Mouse (Mus musculus) embryonic facial prominence, embryonic 13.5 days (tissue): ENCODE data around the gene Ikzf1. TPM values are rescaled to one million over a fixed set of nuclear protein-coding genes. Genes with fewer than 3 reads are reported as not detected.

ENCODE experiments used
- ATAC-seq: fragments of 200-750 bp; cut with Nextera tagmentation; 2 replicates; pipeline ENCODE4 v1.8.0; 2017; ENCODE audit warnings: low read depth; ENCODE audit not compliant: insufficient number of reproducible peaks, insufficient read depth, low FRiP score, low TSS enrichment
- H3K27ac ChIP-seq: fragments of 300-500 bp; sonication (generic); 2 replicates; pipeline ENCODE4 v1.5.1; 2015; ENCODE audit warnings: moderate library complexity, mild to moderate bottlenecking, inconsistent platforms
- H3K27me3 ChIP-seq: fragments of 300-500 bp; sonication (generic); 2 replicates; pipeline ENCODE4 v1.6.1; 2015; ENCODE audit warnings: mild to moderate bottlenecking, inconsistent platforms
- H3K36me3 ChIP-seq: fragments of 300-500 bp; sonication (generic); 2 replicates; pipeline ENCODE4 v1.6.1; 2015; ENCODE audit warnings: mild to moderate bottlenecking, inconsistent platforms
- H3K4me1 ChIP-seq: fragments of 300-500 bp; sonication (generic); 2 replicates; pipeline ENCODE4 v1.6.1; 2015; ENCODE audit warnings: inconsistent platforms
- H3K4me2 ChIP-seq: fragments of 300-500 bp; sonication (generic); 2 replicates; pipeline ENCODE4 v1.6.1; 2015; ENCODE audit warnings: moderate library complexity, mild to moderate bottlenecking, inconsistent platforms
- H3K4me3 ChIP-seq: fragments of 300-500 bp; sonication (generic); 2 replicates; pipeline ENCODE4 v1.5.1; 2015; ENCODE audit warnings: mild to moderate bottlenecking, inconsistent platforms
- H3K9ac ChIP-seq: fragments of 300-500 bp; sonication (generic); 2 replicates; pipeline ENCODE4 v1.6.1; 2015; ENCODE audit warnings: mild to moderate bottlenecking, inconsistent platforms
- H3K9me3 ChIP-seq: fragments of 300-500 bp; sonication (generic); 2 replicates; pipeline ENCODE4 v1.6.1; 2016; ENCODE audit warnings: inconsistent platforms
- WGBS: fragments of 180-500 bp; shearing (Covaris S2); methylation state at CpG from one replicate; pipeline ENCODE4 v1.1.7; 2015; ENCODE audit warnings: mixed read lengths; 5-methylcytosine and 5-hydroxymethylcytosine counted together
- polyA plus RNA-seq: library from polyadenylated mRNA; unstranded; fragments of >200 nt; fragmentation: Nextera tagmentation; extraction: Ambion mirVana; gene quantifications from 2 replicates; pipeline ENCODE4 v1.2.1, GENCODE M21; 2015

Ikzf1 gene
- polyA plus RNA-seq, 1 experiment from 2014 or later, result 1.8 TPM

DNA sequence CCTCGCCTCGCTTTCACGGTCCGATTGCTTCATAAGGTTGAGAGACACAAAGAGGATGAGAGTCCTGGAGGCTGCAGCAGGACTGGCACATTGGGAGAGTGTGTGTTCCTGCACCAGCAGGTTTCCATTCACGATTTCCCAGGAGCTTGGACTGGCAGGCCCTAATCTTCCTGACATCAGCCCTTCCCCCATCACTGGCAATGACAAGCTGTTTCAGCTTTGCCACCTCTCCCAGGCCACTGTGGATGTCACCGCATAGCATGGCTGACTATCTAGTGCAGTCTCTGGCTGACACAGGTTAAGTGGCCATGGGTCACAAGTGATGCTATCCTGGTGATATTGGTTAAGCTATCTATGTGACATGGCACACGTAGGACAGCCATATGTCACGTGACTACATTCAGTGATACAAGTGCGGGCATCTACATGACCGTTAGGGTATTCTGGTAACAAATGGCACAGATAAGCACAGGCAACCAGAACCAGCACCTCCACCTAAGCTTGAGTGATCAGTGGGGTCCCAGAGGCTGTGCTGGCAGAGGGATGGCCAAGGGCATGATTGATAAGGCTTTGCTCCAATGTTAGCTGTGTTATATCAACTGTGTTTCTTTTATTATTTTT lies 43.2 kb downstream of the Ikzf1 start:
- Histone ChIP-seq H3K4me3 (no peak overlapping the region), H3K4me2 (no peak overlapping the region), H3K27me3 (no peaks in the 10 kb centered on the region), H3K27ac (no peak overlapping the region), H3K9me3 (no peaks in the 10 kb centered on the region), H3K4me1 (no peaks in the 10 kb centered on the region), H3K36me3 (no peaks in the 10 kb centered on the region), H3K9ac (no peak overlapping the region)
- WGBS, result 90% methylated on average over 10 of the region's 10 CpGs
- no peak for ATAC-seq

DNA sequence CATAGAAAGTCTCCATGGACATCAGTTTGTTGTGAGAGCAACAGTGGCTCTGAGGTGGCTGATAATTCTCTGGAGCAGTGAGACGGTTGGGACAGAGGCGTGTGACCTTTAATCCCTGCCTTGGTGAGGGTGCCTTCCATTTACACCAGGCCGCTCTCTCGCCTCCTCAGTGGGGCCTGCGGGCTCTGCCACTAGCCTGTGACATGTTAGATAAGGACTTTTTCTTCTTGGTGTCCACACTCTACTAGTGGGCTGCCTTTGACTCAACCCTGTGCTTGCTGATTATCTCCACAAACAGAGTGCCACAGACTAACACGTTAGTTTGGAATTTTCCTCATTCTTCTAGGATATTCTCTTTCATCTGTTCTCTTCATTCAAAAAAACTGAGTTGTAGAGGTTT lies 44.4 kb downstream of the Ikzf1 start:
- Histone ChIP-seq H3K27me3 (no peaks in the 10 kb centered on the region), H3K9me3 (no peaks in the 10 kb centered on the region), H3K4me3 (no peak overlapping the region), H3K4me1 (no peaks in the 10 kb centered on the region), H3K36me3 (no peaks in the 10 kb centered on the region), H3K4me2 (no peak overlapping the region), H3K9ac (no peak overlapping the region), H3K27ac (no peak overlapping the region)
- no peak for ATAC-seq
- WGBS, result 82% methylated on average over 6 of the region's 6 CpGs

GRCm38 (mm10) chr11:11730062-11730461 lies 45.3 kb downstream of the Ikzf1 start:
- no peaks in the 10 kb centered on the region for H3K36me3 ChIP-seq
- 88% methylated on average over 1 of the region's 1 CpGs for WGBS
- no peaks in the 10 kb centered on the region for H3K9me3 ChIP-seq
- H3K4me1 ChIP-seq, result no peaks in the 10 kb centered on the region
- no peak overlapping the region for H3K4me2 ChIP-seq
- ATAC-seq, result no peak
- H3K27me3 ChIP-seq, result no peaks in the 10 kb centered on the region
- H3K27ac ChIP-seq, result no peak overlapping the region
- no peak overlapping the region for H3K9ac ChIP-seq
- no peak overlapping the region for H3K4me3 ChIP-seq

DNA sequence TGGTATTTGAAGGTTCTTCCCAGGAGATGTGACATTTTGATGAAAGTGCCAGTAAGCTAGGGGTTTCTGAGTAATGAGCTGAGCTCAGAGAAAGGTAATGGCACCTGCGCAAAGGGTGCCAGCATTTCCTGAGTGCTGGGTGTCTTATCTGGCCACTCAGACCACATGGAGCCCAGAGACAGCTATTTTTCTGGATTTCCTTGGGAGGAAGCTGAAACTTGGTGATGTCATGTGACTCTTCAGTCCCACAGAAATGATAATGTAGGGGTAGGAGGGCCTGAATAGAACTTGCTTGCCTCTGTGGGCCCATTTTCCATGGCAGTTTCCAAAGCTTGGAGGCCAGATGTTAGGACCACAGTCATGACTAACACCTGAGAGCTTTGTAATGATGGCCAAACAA lies 46.9 kb downstream of the Ikzf1 start:
- no peak overlapping the region for H3K4me2 ChIP-seq
- H3K36me3 ChIP-seq, result no peaks in the 10 kb centered on the region
- no peaks in the 10 kb centered on the region for H3K9me3 ChIP-seq
- no peak for ATAC-seq
- no peak overlapping the region for H3K9ac ChIP-seq
- WGBS, result 100% methylated on average over 1 of the region's 1 CpGs
- H3K27me3 ChIP-seq, result no peaks in the 10 kb centered on the region
- no peak overlapping the region for H3K4me3 ChIP-seq
- no peak overlapping the region for H3K27ac ChIP-seq
- no peaks in the 10 kb centered on the region for H3K4me1 ChIP-seq

GRCm38 (mm10) chr11:11732972-11733770 lies 48.4 kb downstream of the Ikzf1 start:
- H3K27ac ChIP-seq, result no peak overlapping the region
- H3K9me3 ChIP-seq, result no peaks in the 10 kb centered on the region
- H3K9ac ChIP-seq, result no peak overlapping the region

GRCm38 (mm10) chr11:11735155-11735554 lies 50.4 kb downstream of the Ikzf1 start:
- Histone ChIP-seq H3K27me3 (no peaks in the 10 kb centered on the region), H3K27ac (no peak overlapping the region), H3K9me3 (no peaks in the 10 kb centered on the region), H3K4me3 (no peak overlapping the region), H3K4me2 (no peak overlapping the region), H3K36me3 (no peaks in the 10 kb centered on the region), H3K4me1 (no peaks in the 10 kb centered on the region), H3K9ac (no peak overlapping the region)
- WGBS, result 87% methylated on average over 6 of the region's 6 CpGs
- no peak for ATAC-seq

More at GRCm38 (mm10) chr11:11732972-11733770, 48.4 kb downstream of the Ikzf1 start:
- no peak overlapping the region for H3K4me3 ChIP-seq
- H3K4me2 ChIP-seq, result no peak overlapping the region
- WGBS, result 67% methylated on average over 8 of the region's 8 CpGs
- H3K36me3 ChIP-seq, result no peaks in the 10 kb centered on the region
- no peaks in the 10 kb centered on the region for H3K4me1 ChIP-seq
- no peaks in the 10 kb centered on the region for H3K27me3 ChIP-seq
- ATAC-seq, result no peak

DNA sequence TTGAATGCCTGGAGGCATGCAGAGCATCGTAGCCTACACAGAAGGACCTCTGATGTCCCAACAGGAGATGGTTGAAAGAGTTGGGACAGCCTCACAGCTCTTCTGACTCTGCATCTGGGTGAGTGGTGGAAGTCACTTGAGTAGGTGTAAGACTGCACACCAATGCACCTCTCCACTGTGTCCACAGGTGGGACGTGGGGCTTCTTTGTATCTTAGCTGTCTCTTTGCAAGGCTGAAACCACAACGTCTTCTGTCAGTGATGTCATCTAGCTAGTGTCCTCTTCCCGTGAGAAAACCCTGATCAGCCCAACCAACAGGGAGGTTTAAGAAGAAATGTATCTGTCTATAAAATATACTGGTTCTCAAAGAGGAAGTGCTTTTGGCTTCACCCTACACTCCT lies 52.1 kb downstream of the Ikzf1 start:
- H3K9ac ChIP-seq, result no peak overlapping the region
- no peaks in the 10 kb centered on the region for H3K36me3 ChIP-seq
- H3K4me1 ChIP-seq, result no peaks in the 10 kb centered on the region
- no peaks in the 10 kb centered on the region for H3K9me3 ChIP-seq
- 78% methylated on average over 4 of the region's 4 CpGs for WGBS
- no peak overlapping the region for H3K4me3 ChIP-seq
- no peak overlapping the region for H3K27ac ChIP-seq
- H3K27me3 ChIP-seq, result no peaks in the 10 kb centered on the region
- no peak for ATAC-seq
- no peak overlapping the region for H3K4me2 ChIP-seq

DNA sequence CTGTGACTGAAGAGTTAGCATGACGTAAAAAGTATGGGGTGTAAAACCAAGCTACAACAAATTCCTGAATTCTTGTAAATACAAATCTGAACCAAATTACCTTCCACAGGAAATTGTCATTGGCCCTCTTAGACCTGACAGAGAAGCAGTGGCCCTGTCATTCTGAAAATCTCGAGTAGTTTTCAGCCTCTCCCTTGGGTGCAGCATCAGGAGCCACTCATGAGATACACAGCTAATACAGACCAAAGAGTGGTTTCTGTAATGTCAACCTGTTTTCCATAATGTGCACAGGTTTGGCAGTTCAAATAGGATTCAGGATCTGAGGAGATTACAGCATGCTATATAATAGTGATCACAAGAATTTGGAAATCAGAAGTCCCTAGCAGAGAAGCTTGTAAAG lies 52.8 kb downstream of the Ikzf1 start:
- WGBS, result 57% methylated on average over 2 of the region's 2 CpGs

GRCm38 (mm10) chr11:11739054-11739453 lies 54.3 kb downstream of the Ikzf1 start:
- Histone ChIP-seq H3K9me3 (no peaks in the 10 kb centered on the region), H3K4me2 (no peak overlapping the region), H3K27me3 (no peaks in the 10 kb centered on the region), H3K9ac (no peak overlapping the region), H3K27ac (no peak overlapping the region), H3K36me3 (no peaks in the 10 kb centered on the region), H3K4me1 (no peaks in the 10 kb centered on the region), H3K4me3 (no peak overlapping the region)
- no peak for ATAC-seq
- 89% methylated on average over 3 of the region's 3 CpGs for WGBS

More for the DNA sequence above, 52.8 kb downstream of the Ikzf1 start:
- H3K4me2 ChIP-seq, result no peak overlapping the region
- H3K36me3 ChIP-seq, result no peaks in the 10 kb centered on the region
- H3K4me3 ChIP-seq, result no peak overlapping the region
- ATAC-seq, result no peak
- H3K27ac ChIP-seq, result no peak overlapping the region
- H3K4me1 ChIP-seq, result no peaks in the 10 kb centered on the region
- H3K27me3 ChIP-seq, result no peaks in the 10 kb centered on the region
- no peak overlapping the region for H3K9ac ChIP-seq
- H3K9me3 ChIP-seq, result no peaks in the 10 kb centered on the region

DNA sequence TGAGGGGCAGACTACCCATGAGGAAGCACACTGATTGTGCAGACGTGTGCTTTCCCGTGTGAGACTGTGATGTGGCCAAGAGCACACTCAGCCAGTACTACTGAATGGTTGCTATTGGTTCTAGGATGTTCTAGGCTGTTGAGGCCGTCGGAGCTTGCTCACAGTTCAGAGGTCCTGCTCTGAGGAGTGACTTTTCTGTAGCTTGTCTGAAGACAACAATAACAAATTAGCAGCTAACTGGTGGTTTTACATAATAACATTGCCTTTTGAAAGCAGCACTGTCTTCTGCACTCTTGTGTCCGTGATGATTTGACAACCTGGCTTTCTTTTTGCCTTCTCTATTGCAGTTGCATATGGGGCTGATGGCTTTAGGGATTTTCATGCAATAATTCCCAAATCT lies 55.8 kb downstream of the Ikzf1 start:
- no peaks in the 10 kb centered on the region for H3K9me3 ChIP-seq
- no peak overlapping the region for H3K4me2 ChIP-seq
- no peaks in the 10 kb centered on the region for H3K36me3 ChIP-seq
- no peak overlapping the region for H3K4me3 ChIP-seq
- WGBS, result 73% methylated on average over 5 of the region's 5 CpGs
- H3K4me1 ChIP-seq, result no peaks in the 10 kb centered on the region
- ATAC-seq, result no peak
- H3K27ac ChIP-seq, result no peak overlapping the region
- no peak overlapping the region for H3K9ac ChIP-seq
- no peaks in the 10 kb centered on the region for H3K27me3 ChIP-seq

GRCm38 (mm10) chr11:11741574-11741973 lies 56.8 kb downstream of the Ikzf1 start:
- H3K9ac ChIP-seq, result no peak overlapping the region
- no peak overlapping the region for H3K4me3 ChIP-seq
- no peaks in the 10 kb centered on the region for H3K9me3 ChIP-seq
- H3K36me3 ChIP-seq, result no peaks in the 10 kb centered on the region
- H3K27me3 ChIP-seq, result no peaks in the 10 kb centered on the region
- H3K4me2 ChIP-seq, result no peak overlapping the region
- WGBS, result 86% methylated on average over 5 of the region's 5 CpGs
- H3K27ac ChIP-seq, result no peak overlapping the region
- H3K4me1 ChIP-seq, result no peaks in the 10 kb centered on the region
- ATAC-seq, result no peak

DNA sequence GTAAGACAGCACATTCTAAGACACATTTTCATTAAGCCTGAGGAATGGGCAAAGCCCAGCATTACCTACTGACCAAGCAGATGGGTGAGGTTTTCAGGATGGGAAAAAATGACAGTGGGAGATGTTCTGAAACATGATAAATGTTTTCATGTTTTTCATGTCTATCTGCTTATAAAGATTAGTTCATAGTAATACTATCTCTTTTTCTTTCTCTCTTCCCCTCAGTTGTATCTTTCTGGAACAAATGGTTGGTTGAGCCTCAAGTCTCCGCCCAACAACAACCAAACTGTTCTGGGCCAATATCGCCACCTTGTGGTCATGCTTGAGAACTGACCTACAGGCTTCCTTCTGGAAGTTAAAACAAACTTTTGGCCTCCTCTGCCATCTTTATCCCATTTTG lies 57.8 kb downstream of the Ikzf1 start:
- H3K27ac ChIP-seq, result no peak overlapping the region
- no peak overlapping the region for H3K4me2 ChIP-seq
- H3K27me3 ChIP-seq, result no peaks in the 10 kb centered on the region
- ATAC-seq, result no peak
- 31% methylated on average over 2 of the region's 2 CpGs for WGBS
- no peaks in the 10 kb centered on the region for H3K9me3 ChIP-seq
- H3K4me3 ChIP-seq, result no peak overlapping the region
- no peaks in the 10 kb centered on the region for H3K36me3 ChIP-seq
- no peaks in the 10 kb centered on the region for H3K4me1 ChIP-seq
- H3K9ac ChIP-seq, result no peak overlapping the region
